Mouse (Mus musculus): ENCODE measurements around the gene Ptpn7. TPM values are rescaled to one million over a fixed set of nuclear protein-coding genes. Genes with fewer than 3 reads are reported as not detected.

Gene Ptpn7
- 37.5 TPM for polyA plus RNA-seq (2015; fragmentation: Illumina TruSeq; extraction: RNeasy Lipid Tissue Mini Kit (QIAGEN cat#74804); ENCODE audit: insufficient read depth, low replicate concordance)

DNA sequence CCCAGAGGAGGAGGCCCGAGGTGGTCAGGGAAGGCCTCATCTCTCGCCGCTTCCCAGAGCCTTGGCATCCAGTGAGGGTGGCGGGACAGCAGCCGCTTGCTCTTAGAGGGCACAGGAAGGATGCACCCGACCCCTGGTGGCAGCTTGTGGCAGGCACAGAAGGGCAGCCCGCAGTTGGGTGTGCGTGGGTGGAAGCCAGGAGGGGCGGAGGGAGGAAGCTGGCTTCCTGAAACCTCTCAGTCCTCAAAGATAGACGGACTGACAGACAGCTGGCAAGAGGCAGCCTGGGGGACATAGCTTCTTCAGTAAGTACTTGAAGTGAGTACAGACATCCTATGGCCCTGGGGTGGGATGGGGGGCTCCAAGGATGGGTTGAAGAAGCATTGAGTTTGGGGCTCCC lies at the start of gene Ptpn7:
Gene Ptpn7, plus strand, starts transcription at position 228 of the 400 bp plus-strand sequence.

DNA sequence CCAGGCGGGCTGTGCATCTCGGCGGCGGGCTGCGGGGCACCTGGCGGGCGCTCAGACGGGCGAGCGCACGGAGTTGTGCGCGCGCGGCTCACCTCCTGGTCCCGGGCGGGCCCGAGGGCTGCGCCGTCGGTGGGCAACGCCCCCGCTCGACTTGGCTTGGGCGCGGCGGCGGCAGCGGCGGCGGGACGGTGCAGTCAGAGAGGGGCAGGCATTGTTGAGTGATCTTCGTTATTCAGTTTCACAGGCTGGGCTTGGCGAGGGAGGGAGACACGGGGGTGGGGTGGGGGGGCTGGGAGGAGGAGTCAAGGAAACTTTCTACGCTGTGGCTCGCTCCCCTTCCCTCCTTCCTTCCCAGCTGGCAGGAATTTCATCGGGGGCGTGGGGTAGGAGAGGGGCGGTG lies 27.4 kb upstream of the Ptpn7 start, which contains the start of gene Lgr6:
Gene Lgr6, minus strand, starts transcription at position 153 of the 400 bp plus-strand sequence.

DNA sequence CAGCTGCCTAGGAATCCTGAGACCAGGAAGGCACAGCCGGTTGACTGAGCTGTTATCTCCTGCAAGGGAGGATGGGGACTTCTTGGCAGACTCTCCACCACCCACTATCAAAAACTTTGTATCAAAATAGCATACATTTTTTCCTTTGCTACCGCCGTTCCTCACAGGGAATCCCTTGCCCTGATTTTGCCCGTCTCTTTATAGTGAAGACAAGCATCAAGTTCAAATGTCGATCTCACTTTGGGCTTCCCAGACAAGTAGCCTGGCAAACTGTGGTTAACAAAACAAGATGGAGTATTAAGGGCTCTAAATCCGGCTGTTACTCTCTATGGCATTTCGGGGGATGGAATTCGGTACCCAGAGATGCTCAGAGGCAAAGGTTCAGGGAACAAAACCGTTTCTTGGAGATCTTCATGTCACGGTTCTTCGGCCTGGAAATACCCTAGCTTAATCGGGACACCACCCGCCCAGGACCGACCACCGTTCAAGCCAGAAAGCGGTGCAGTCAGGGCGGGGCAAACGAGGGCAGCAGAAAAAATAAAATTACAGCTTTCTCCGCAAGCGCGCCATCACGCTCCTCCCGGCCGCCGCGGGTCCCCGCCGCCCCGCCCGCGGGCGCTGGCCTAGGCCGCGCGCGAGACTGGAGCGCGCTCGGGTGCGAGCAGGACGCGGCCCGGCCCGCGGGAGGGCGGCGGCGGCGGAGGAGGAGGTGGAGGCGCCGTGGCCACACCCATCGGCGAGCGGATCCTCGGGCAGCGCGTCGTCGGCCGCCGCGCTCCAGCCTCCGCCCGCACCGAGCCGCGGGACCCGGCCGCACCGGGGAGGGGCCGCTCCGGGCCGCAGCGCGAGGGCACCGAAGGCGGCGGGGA lies 13.8 kb downstream of the Ptpn7 start, which contains the start of gene Arl8a:
Gene Arl8a, plus strand, starts transcription at position 748 of the 869 bp plus-strand sequence.

DNA sequence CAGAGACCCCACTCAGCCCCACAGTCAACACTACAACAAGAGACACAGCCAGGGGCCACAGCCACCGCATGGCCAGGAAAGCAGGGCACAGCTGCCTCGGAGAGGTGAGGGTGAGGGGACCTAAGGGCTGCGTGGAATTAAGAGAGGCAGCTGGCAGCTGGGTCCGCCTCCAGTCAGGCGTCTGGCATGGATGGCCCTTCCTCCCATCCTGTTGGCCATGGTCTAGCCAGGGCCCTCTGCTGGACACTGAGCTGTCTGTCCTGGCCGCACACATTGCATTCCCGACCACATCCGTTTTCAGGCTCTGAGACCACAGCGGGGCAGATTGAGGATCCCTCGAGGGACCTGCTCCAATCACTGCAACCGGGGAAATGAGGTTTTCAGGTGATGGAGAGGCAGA lies 34.9 kb downstream of the Ptpn7 start, which contains the start of gene Gpr37l1:
Gene Gpr37l1, minus strand, starts transcription at position 247 of the 400 bp plus-strand sequence.

Other genes starting within 250 kb of the Ptpn7 start
- 17.0 TPM for gene Ppp1r12b, start 176.8 kb upstream of the Ptpn7 start, polyA plus RNA-seq (2015; fragmentation: Illumina TruSeq; extraction: RNeasy Lipid Tissue Mini Kit (QIAGEN cat#74804); ENCODE audit: insufficient read depth, low replicate concordance)
- gene Ube2t, start 170.1 kb upstream of the Ptpn7 start, polyA plus RNA-seq (2015; fragmentation: Illumina TruSeq; extraction: RNeasy Lipid Tissue Mini Kit (QIAGEN cat#74804); ENCODE audit: insufficient read depth, low replicate concordance) = 12.0 TPM
- gene Lgr6, start 27.4 kb upstream of the Ptpn7 start, polyA plus RNA-seq (2015; fragmentation: Illumina TruSeq; extraction: RNeasy Lipid Tissue Mini Kit (QIAGEN cat#74804); ENCODE audit: insufficient read depth, low replicate concordance) = 0.43 TPM
- gene Arl8a, start 14.1 kb downstream of the Ptpn7 start, polyA plus RNA-seq (2015; fragmentation: Illumina TruSeq; extraction: RNeasy Lipid Tissue Mini Kit (QIAGEN cat#74804); ENCODE audit: insufficient read depth, low replicate concordance) = 80.0 TPM
- gene Gpr37l1, start 35.0 kb downstream of the Ptpn7 start, polyA plus RNA-seq (2015; fragmentation: Illumina TruSeq; extraction: RNeasy Lipid Tissue Mini Kit (QIAGEN cat#74804); ENCODE audit: insufficient read depth, low replicate concordance) = 0.12 TPM
- gene Elf3, start 125.9 kb downstream of the Ptpn7 start, polyA plus RNA-seq (2015; fragmentation: Illumina TruSeq; extraction: RNeasy Lipid Tissue Mini Kit (QIAGEN cat#74804); ENCODE audit: insufficient read depth, low replicate concordance) = not detected
- 52.4 TPM for gene Rnpep, start 151.4 kb downstream of the Ptpn7 start, polyA plus RNA-seq (2015; fragmentation: Illumina TruSeq; extraction: RNeasy Lipid Tissue Mini Kit (QIAGEN cat#74804); ENCODE audit: insufficient read depth, low replicate concordance)
- 47.5 TPM for gene Timm17a, start 181.1 kb downstream of the Ptpn7 start, polyA plus RNA-seq (2015; fragmentation: Illumina TruSeq; extraction: RNeasy Lipid Tissue Mini Kit (QIAGEN cat#74804); ENCODE audit: insufficient read depth, low replicate concordance)
- 2.7 TPM for gene Lmod1, start 192.1 kb downstream of the Ptpn7 start, polyA plus RNA-seq (2015; fragmentation: Illumina TruSeq; extraction: RNeasy Lipid Tissue Mini Kit (QIAGEN cat#74804); ENCODE audit: insufficient read depth, low replicate concordance)
- 3.0 TPM for gene Shisa4, start 242.5 kb downstream of the Ptpn7 start, polyA plus RNA-seq (2015; fragmentation: Illumina TruSeq; extraction: RNeasy Lipid Tissue Mini Kit (QIAGEN cat#74804); ENCODE audit: insufficient read depth, low replicate concordance)